Mouse (Mus musculus) bone marrow macrophage, adult 2 months (primary cell): ENCODE data around the gene Arfgef3. TPM values are rescaled to one million over a fixed set of nuclear protein-coding genes. Genes with fewer than 3 reads are reported as not detected.

ENCODE experiments used
- H3K27ac ChIP-seq: 2 replicates; pipeline ENCODE4 v1.5.1; 2012; ENCODE audit warnings: low read depth, low read length; ENCODE audit not compliant: insufficient read depth
- H3K4me1 ChIP-seq: 2 replicates; pipeline ENCODE4 v1.6.1; 2012; ENCODE audit warnings: low read length; ENCODE audit not compliant: control insufficient read depth, insufficient read depth
- H3K4me3 ChIP-seq: 2 replicates; pipeline ENCODE4 v1.5.1; 2012; ENCODE audit warnings: mild to moderate bottlenecking, low read length, moderate library complexity; ENCODE audit not compliant: insufficient read depth
- CTCF ChIP-seq: IDR thresholded peaks from 2 replicates; pipeline ENCODE4 v1.5.1; 2012; ENCODE audit warnings: low read depth, mild to moderate bottlenecking, low read length, moderate library complexity
- POLR2A ChIP-seq: IDR thresholded peaks from 2 replicates; pipeline ENCODE4 v1.6.1; 2012; ENCODE audit warnings: mild to moderate bottlenecking, low read depth, low read length, borderline replicate concordance
- polyA plus RNA-seq: library from polyadenylated mRNA; stranded (reverse); fragments of >200 nt; gene quantifications from 2 replicates; pipeline ENCODE4 v1.2.4, GENCODE M21; 2012; ENCODE audit not compliant: missing spikeins, insufficient read depth, insufficient read length

The Arfgef3 gene
- polyA plus RNA-seq, 1 experiment = 2.0 TPM

- H3K4me3 ChIP-seq = no peak overlapping the region
- TF ChIP-seq CTCF = no peak
- TF ChIP-seq POLR2A = no peak
- peaks cover 16% of the 10 kb centered on the region for H3K4me1 ChIP-seq
- H3K27ac ChIP-seq = no peak overlapping the region
Observed at GRCm38 (mm10) chr10:18741024-18741423, 2.7 kb downstream of the Arfgef3 start.

GRCm38 (mm10) chr10:18728548-18728947 is 15.2 kb downstream of the Arfgef3 start:
- H3K4me1 ChIP-seq = peaks cover 3% of the 10 kb centered on the region
- TF ChIP-seq POLR2A = no peak
- TF ChIP-seq CTCF = no peak
- H3K27ac ChIP-seq = no peak overlapping the region
- H3K4me3 ChIP-seq = no peak overlapping the region

DNA sequence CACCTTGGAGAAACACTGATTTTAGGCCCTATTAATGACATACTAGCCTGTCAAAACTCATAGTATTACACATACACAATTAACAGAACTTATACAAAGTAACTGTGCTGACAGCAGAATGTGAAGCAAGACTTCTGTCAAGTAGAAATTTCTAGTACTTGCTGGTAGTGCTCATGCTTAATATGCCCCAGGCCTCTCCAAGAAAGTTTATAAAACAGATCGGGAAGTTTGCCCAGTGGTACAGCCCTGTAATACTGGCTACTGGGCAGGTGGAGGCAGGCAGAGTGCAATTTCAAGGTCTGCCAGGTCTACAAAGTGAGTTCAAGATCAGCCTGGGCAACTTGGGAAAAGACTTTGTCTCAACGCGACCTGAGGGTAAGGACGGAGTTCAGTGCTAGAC is 32.3 kb downstream of the Arfgef3 start:
- no peak for TF ChIP-seq POLR2A
- no peak for TF ChIP-seq CTCF
- Histone ChIP-seq H3K4me1 (no peaks in the 10 kb centered on the region), H3K27ac (no peak overlapping the region), H3K4me3 (no peak overlapping the region)

DNA sequence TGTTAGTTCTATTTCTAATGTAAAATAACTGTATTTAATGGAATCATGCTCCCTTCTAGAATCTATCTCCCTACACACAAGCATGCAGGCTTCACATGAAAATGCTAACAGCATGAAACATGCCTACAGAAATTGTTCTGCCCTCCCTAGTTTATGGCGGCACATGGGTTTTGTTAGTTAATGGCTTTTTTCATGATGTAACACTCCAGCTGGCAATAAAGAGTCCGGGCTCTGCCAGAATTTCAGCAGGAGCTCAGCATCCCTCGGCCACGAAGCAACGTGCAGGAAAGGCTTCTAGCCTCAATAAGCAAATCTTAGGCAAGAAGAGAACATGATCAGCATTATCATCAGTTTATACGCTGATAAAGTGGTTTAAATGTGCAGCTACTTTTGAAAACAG is 32.8 kb downstream of the Arfgef3 start:
- H3K27ac ChIP-seq = no peak overlapping the region
- no peak overlapping the region for H3K4me3 ChIP-seq
- TF ChIP-seq CTCF (no peak), POLR2A (no peak)

GRCm38 (mm10) chr10:18709836-18710235 is 33.9 kb downstream of the Arfgef3 start:
- TF ChIP-seq CTCF (no peak), POLR2A (no peak)
- Histone ChIP-seq H3K4me3 (no peak overlapping the region), H3K27ac (no peak overlapping the region), H3K4me1 (no peaks in the 10 kb centered on the region)

More for the DNA sequence above, 32.8 kb downstream of the Arfgef3 start:
- no peaks in the 10 kb centered on the region for H3K4me1 ChIP-seq

DNA sequence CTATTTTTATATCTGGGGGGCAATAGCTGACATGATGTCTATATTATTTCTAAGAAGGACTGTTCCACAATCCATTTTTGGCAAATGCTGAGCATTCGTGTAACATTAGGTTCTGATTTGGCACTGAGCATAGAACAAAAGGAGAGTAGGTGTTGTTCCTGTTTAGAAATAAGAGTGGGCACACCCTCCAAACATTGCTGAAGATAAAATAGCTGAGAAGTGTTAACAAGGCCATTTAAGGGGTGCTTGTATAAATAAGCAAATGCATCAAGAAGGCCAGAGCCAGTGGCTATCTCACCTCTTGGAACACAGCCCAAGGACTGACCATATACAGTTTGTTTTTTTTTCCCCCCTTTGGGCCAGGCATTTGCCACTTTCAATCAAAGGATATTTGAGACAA is 35.1 kb downstream of the Arfgef3 start:
- no peaks in the 10 kb centered on the region for H3K4me1 ChIP-seq
- H3K27ac ChIP-seq = no peak overlapping the region
- no peak for TF ChIP-seq POLR2A
- no peak for TF ChIP-seq CTCF
- no peak overlapping the region for H3K4me3 ChIP-seq

DNA sequence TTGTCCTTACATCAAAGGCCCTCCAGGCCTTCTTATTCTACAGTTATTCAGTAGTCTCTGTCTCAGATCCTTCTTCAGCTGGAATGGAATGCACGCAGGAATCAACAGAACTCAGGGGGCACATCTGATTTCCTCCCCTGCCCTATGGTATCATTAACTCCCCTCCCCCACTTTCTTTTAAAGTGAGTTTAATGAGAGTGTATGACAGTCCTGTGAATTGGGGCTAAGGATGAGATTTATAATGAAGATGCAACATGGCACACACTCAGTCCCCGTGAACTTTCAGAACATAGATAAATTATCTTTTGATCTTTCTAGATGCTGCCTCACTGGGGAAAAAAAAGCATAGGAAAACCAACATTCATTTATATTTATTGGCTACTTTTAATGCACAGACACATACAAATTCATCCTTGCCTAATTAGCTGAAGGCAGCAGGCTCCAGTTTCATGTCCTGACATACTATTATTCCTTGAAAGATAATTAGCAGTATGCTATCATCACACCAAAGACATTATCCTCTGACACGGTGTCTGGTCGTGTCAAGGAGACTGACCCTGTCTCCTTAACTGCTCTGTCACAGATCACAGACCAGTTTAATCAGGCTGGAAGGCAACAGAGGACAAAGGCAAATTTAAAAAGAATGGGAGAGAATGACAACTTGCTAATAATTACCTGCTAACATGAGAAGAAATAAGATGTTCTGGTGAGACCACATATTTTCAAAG is 39.2 kb downstream of the Arfgef3 start:
- no peak overlapping the region for H3K27ac ChIP-seq
- no peak for TF ChIP-seq POLR2A
- TF ChIP-seq CTCF = no peak
- 0 out of 2 replicates have a peak, but pooled peaks cover 2% of the 10 kb centered on the region for H3K4me1 ChIP-seq
- H3K4me3 ChIP-seq = no peak overlapping the region

DNA sequence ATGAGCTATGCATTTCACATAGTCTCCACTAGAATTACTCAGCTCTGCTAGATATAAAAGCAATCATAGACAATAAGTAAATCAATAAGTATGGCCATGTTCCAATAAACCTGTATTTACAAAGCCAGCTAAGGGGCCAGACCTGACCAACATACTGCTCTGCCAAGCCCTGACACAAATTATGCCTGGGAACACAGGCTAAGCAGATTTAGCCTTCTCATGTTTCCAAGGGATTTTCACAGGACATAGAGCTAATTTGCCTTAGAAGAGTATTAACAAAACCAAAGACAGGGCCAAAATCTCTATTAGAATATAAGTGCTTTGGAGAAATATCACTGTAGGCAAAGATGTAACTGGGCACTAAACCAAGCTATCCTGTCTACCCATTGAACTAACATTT is 42.2 kb downstream of the Arfgef3 start:
- H3K4me3 ChIP-seq = no peak overlapping the region
- 0 out of 2 replicates have a peak, but pooled peaks cover 2% of the 10 kb centered on the region for H3K4me1 ChIP-seq
- TF ChIP-seq POLR2A (no peak), CTCF (no peak)
- H3K27ac ChIP-seq = no peak overlapping the region

- H3K4me1 ChIP-seq = 0 out of 2 replicates have a peak, but pooled peaks cover 2% of the 10 kb centered on the region
- no peak overlapping the region for H3K4me3 ChIP-seq
- TF ChIP-seq CTCF (no peak), POLR2A (no peak)
- H3K27ac ChIP-seq = no peak overlapping the region
Observed at GRCm38 (mm10) chr10:18700117-18700516, 43.6 kb downstream of the Arfgef3 start.

DNA sequence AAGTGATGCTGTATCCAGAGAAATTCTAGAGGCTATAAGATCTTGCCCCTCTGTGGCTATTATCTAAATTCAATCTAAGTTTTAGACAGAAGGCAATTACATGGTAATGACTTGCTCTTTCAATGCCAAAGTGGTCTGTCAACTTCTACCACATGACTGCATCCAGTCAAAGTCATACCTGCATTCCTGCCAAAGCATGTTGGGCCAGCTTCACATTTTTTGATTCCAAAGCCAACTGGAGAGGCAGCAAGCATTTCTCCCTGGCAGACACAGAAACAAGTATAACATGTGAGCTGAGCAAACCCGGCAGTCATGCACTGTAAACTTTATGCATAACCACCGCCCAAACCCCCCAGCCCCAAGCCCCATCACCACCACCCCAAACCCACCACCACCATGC is 44.6 kb downstream of the Arfgef3 start:
- Histone ChIP-seq H3K4me1 (0 out of 2 replicates have a peak, but pooled peaks cover 2% of the 10 kb centered on the region), H3K4me3 (no peak overlapping the region), H3K27ac (no peak overlapping the region)
- TF ChIP-seq POLR2A (no peak), CTCF (no peak)
